Mouse (Mus musculus): ENCODE data around the gene Serpinb13. TPM values are rescaled to one million over a fixed set of nuclear protein-coding genes. Genes with fewer than 3 reads are reported as not detected.

The Serpinb13 gene
- polyA plus RNA-seq (2015; fragmentation: Nextera tagmentation; extraction: Ambion mirVana) = not detected in 2 replicates

DNA sequence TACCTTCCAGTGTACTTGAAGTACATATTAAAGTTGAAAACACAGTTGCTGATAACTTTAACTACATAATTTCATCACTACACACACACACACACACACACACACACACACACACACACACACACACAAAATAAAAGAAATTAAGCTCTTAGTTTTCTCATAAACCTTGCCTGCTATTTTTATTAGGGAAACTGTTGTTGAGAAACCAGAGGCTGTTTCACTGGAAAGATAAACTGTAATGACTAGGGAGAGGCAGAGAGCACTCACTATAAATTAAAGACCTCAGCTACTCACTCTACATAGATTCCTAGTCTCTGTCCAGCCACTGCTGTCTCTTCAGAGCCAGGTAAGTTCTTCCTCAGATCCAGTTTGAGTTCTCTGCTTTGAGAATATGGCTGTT lies at the start of gene Serpinb13:
TSS of gene Serpinb13 (plus strand) at position 301 of the 400 bp plus-strand sequence.

DNA sequence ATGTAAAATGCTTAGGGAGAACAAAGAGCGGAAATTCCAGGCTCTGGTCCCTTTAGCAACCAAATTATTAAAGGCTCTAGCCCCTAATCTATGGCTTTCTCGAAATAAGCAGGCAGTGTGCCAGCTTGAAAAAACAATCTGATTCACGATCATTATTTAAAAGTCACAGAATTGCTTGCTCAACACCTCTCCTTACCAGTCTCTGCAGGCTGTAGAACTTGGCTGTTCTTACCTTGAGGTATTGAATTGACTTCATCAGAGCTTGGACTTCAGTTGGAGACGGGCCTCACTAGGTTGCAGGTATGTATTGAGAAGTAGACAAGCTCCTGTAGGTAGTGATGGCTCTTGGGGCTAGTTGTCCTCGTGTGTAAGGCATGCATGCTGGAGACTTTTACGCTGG lies 46.5 kb upstream of the Serpinb13 start, which contains the start of gene Serpinb12:
TSS of gene Serpinb12 (plus strand) at position 185 of the 400 bp plus-strand sequence.

Other genes with a start within 250 kb of the Serpinb13 start
- gene Kdsr, start 221.3 kb upstream of the Serpinb13 start, polyA plus RNA-seq (2015; fragmentation: Nextera tagmentation; extraction: Ambion mirVana) = 6.3 and 6.4 TPM in 2 replicates
- 26.4 and 27.8 TPM in 2 replicates for gene Vps4b, start 184.3 kb upstream of the Serpinb13 start, polyA plus RNA-seq (2015; fragmentation: Nextera tagmentation; extraction: Ambion mirVana)
- gene Serpinb5, start 119.8 kb upstream of the Serpinb13 start, polyA plus RNA-seq (2015; fragmentation: Nextera tagmentation; extraction: Ambion mirVana) = 10.0 TPM in 1 of 2 replicates, not detected in the other
- 0.14 and 12.3 TPM in 2 replicates for gene Serpinb12, start 46.5 kb upstream of the Serpinb13 start, polyA plus RNA-seq (2015; fragmentation: Nextera tagmentation; extraction: Ambion mirVana)
- gene Serpinb3a, start 71.3 kb downstream of the Serpinb13 start, polyA plus RNA-seq (2015; fragmentation: Nextera tagmentation; extraction: Ambion mirVana) = 6.2 TPM in 1 of 2 replicates, not detected in the other
- 0.49 TPM in 1 of 2 replicates, not detected in the other for gene Serpinb3d, start 102.5 kb downstream of the Serpinb13 start, polyA plus RNA-seq (2015; fragmentation: Nextera tagmentation; extraction: Ambion mirVana)